ENCODE assay signal across 8 mouse cellular contexts in genomic region chr4:107313690-107314478, GRCm38 (mm10). TPM values are rescaled to one million over a fixed set of nuclear protein-coding genes. Genes with fewer than 3 reads are reported as not detected.
A peak's percentile ranks its signal among the peaks of the same experiment; 100 is the strongest.
DNase-seq lines count a peak whose midpoint lies in the region; ATAC-seq lines count a peak whose summit lies in the region.

Gene Yipf1 (plus strand): TSS chr4:107314363.

- H3K4me2 ChIP-seq in hindbrain, embryonic 12.5 days (replicated peaks) = peak within 1 kb of the TSS; percentile 69

- no peaks in the 10 kb centered on the region for H3K9me3 ChIP-seq in hindbrain, embryonic 12.5 days (replicated peaks)

- H3K4me1 ChIP-seq in hindbrain, embryonic 12.5 days = peaks cover 13% of the 10 kb centered on the region

- H3K36me3 ChIP-seq in hindbrain, embryonic 12.5 days = peaks cover 20% of the 10 kb centered on the region

- H3K9ac ChIP-seq in hindbrain, embryonic 12.5 days = peak within 1 kb of the TSS; percentile 73

- DNase-seq in Muller cell, postnatal 12 days (ENCODE audit: inconsistent ontology term) = peak; percentile 90
- peak; percentile 92 for DNase-seq in cerebellum, adult 9-11 months
- DNase-seq in frontal cortex, postnatal 10 days (ENCODE audit: low spot score in 2 of 2) = peak; percentile 80 to 85
- DNase-seq in layer of hippocampus, postnatal 14 days (ENCODE audit: low spot score in 2 of 2) = peak; percentile 84 to 90
- peak; percentile 89 for DNase-seq in lung, postnatal 14 days
- peak; percentile 73 for DNase-seq in retina, adult 2 months (ENCODE audit: low read depth, low spot score)
- peak; percentile 88 to 92 for DNase-seq in thymus, postnatal 36 days

- WGBS in hindbrain, embryonic 12.5 days = 1% methylated on average over 29 of the region's 29 CpGs

- H3K4me3 ChIP-seq in hindbrain, embryonic 12.5 days = peak within 1 kb of the TSS; percentile 68

- H3K27me3 ChIP-seq in hindbrain, embryonic 12.5 days = no peaks in the 10 kb centered on the region

- ATAC-seq in hindbrain, embryonic 12.5 days (ENCODE audit: low FRiP score) = peak; percentile 94

- 0 out of 2 replicates have a peak within 1 kb of the TSS, but pooled peaks have one; percentile 36 for H3K27ac ChIP-seq in hindbrain, embryonic 12.5 days

RNA-seq across cellular contexts. Expression of gene Yipf1, which starts in this region (rescaled TPM):
- polyA plus RNA-seq in hindbrain, embryonic 12.5 days (2016; fragmentation: Nextera tagmentation; extraction: Ambion mirVana) = 42.2 and 53.8 TPM in 2 replicates
- total RNA-seq in layer of hippocampus, postnatal 14 days (2021) = 10 to 100 TPM; 49.9 to 53.6 TPM

Comparison
In these comparisons a context has a peak if more than half of its experiments do, and no peak if none do; other contexts are left out.
1. Peak in every context shown above with its lines: DNase-seq, ATAC-seq, H3K4me3 ChIP-seq and H3K27ac ChIP-seq.